Mouse (Mus musculus) forebrain, embryonic 13.5 days (tissue): ENCODE measurements around the gene Plekha7. TPM values are rescaled to one million over a fixed set of nuclear protein-coding genes. Genes with fewer than 3 reads are reported as not detected.

Experiments used
- ATAC-seq: fragments of 200-750 bp; cut with Nextera tagmentation; 2 replicates; pipeline ENCODE4 v1.8.0; 2017
- H3K27ac ChIP-seq: fragments of 300-500 bp; sonication (generic); 2 replicates; pipeline ENCODE4 v1.5.1; 2015; ENCODE audit warnings: inconsistent platforms, mild to moderate bottlenecking, moderate library complexity
- H3K27me3 ChIP-seq: fragments of 300-500 bp; sonication (generic); 2 replicates; pipeline ENCODE4 v1.6.1; 2015; ENCODE audit warnings: mild to moderate bottlenecking, inconsistent platforms
- H3K36me3 ChIP-seq: fragments of 300-500 bp; sonication (generic); 2 replicates; pipeline ENCODE4 v1.6.1; 2015; ENCODE audit warnings: mild to moderate bottlenecking, inconsistent platforms; ENCODE audit not compliant: poor library complexity, severe bottlenecking
- H3K4me1 ChIP-seq: fragments of 300-500 bp; sonication (generic); 2 replicates; pipeline ENCODE4 v1.6.1; 2015; ENCODE audit warnings: inconsistent platforms
- H3K4me2 ChIP-seq: fragments of 300-500 bp; sonication (generic); 2 replicates; pipeline ENCODE4 v1.6.1; 2015; ENCODE audit warnings: inconsistent platforms, mild to moderate bottlenecking, moderate library complexity
- H3K4me3 ChIP-seq: fragments of 300-500 bp; sonication (generic); 2 replicates; pipeline ENCODE4 v1.5.1; 2015; ENCODE audit warnings: mild to moderate bottlenecking, inconsistent platforms
- H3K9ac ChIP-seq: fragments of 300-500 bp; sonication (generic); 2 replicates; pipeline ENCODE4 v1.6.1; 2015; ENCODE audit warnings: mild to moderate bottlenecking, inconsistent platforms
- H3K9me3 ChIP-seq: fragments of 300-500 bp; sonication (generic); replicated peaks from 2 replicates; pipeline ENCODE4 v1.6.1; 2016; ENCODE audit warnings: inconsistent platforms
- WGBS: fragments of 180-500 bp; shearing (Covaris S2); methylation state at CpG from one replicate; pipeline ENCODE4 v1.1.7; 2015; 5-methylcytosine and 5-hydroxymethylcytosine counted together
- polyA plus RNA-seq: library from polyadenylated mRNA; unstranded; fragments of >200 nt; fragmentation: Nextera tagmentation; extraction: Ambion mirVana; gene quantifications from 2 replicates; pipeline ENCODE4 v1.2.1, GENCODE M21; 2015

The Plekha7 gene
- polyA plus RNA-seq, 1 experiment from 2014 or later, result 13.1 TPM

- Histone ChIP-seq H3K9me3 (no peaks in the 10 kb centered on the region), H3K36me3 (no peaks in the 10 kb centered on the region), H3K4me1 (peaks cover 33% of the 10 kb centered on the region), H3K27me3 (no peaks in the 10 kb centered on the region), H3K4me2 (no peak overlapping the region), H3K27ac (no peak overlapping the region), H3K4me3 (no peak overlapping the region), H3K9ac (no peak overlapping the region)
- 48% methylated on average over 8 of the region's 8 CpGs for WGBS
- no peak for ATAC-seq
Measured at GRCm38 (mm10) chr7:116208880-116209279, 99.3 kb downstream of the Plekha7 start.

GRCm38 (mm10) chr7:116206806-116207571, 101.2 kb downstream of the Plekha7 start:
- no peak for ATAC-seq
- peaks cover 36% of the 10 kb centered on the region for H3K4me1 ChIP-seq
- no peak overlapping the region for H3K27ac ChIP-seq
- 63% methylated on average over 7 of the region's 7 CpGs for WGBS
- no peak overlapping the region for H3K9ac ChIP-seq
- H3K4me2 ChIP-seq, result no peak overlapping the region
- H3K27me3 ChIP-seq, result no peaks in the 10 kb centered on the region
- no peaks in the 10 kb centered on the region for H3K9me3 ChIP-seq
- H3K4me3 ChIP-seq, result no peak overlapping the region
- H3K36me3 ChIP-seq, result no peaks in the 10 kb centered on the region

GRCm38 (mm10) chr7:116205451-116205850, 102.7 kb downstream of the Plekha7 start:
- ATAC-seq, result no peak
- 89% methylated on average over 2 of the region's 2 CpGs for WGBS
- H3K27me3 ChIP-seq, result no peaks in the 10 kb centered on the region

GRCm38 (mm10) chr7:116202033-116202681, 106.0 kb downstream of the Plekha7 start:
- Histone ChIP-seq H3K27me3 (no peaks in the 10 kb centered on the region), H3K4me2 (no peak overlapping the region), H3K36me3 (no peaks in the 10 kb centered on the region), H3K4me3 (no peak overlapping the region), H3K9me3 (no peaks in the 10 kb centered on the region), H3K27ac (no peak overlapping the region), H3K9ac (no peak overlapping the region), H3K4me1 (peaks cover 17% of the 10 kb centered on the region)
- ATAC-seq, result no peak
- 54% methylated on average over 10 of the region's 10 CpGs for WGBS

More at GRCm38 (mm10) chr7:116205451-116205850, 102.7 kb downstream of the Plekha7 start:
- H3K4me1 ChIP-seq, result peaks cover 23% of the 10 kb centered on the region
- no peaks in the 10 kb centered on the region for H3K36me3 ChIP-seq
- no peaks in the 10 kb centered on the region for H3K9me3 ChIP-seq
- H3K4me2 ChIP-seq, result no peak overlapping the region
- H3K9ac ChIP-seq, result no peak overlapping the region
- no peak overlapping the region for H3K4me3 ChIP-seq
- no peak overlapping the region for H3K27ac ChIP-seq

DNA sequence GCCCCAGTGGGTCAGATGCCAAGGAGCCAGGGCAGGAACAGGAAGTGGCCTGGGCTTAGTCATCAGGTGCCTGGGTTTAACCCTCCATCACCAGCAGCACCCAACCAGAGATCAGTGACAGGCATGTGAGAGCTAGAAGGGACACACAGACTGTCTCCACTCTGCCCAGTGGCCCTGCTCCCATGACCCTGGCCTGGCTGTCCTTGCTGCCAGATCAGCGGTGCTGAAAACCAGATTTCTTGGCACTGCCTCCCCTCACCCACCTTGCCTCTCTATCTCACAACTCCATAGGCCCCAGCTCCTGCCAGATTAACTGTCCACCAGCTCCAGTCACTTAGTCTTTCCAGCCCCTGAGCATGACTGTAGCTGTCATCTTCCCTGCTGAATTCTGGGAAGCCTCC, 107.2 kb downstream of the Plekha7 start:
- ATAC-seq, result no peak
- peaks cover 26% of the 10 kb centered on the region for H3K4me1 ChIP-seq
- WGBS, result 88% methylated on average over 1 of the region's 1 CpGs
- no peaks in the 10 kb centered on the region for H3K36me3 ChIP-seq
- H3K27me3 ChIP-seq, result no peaks in the 10 kb centered on the region
- H3K4me2 ChIP-seq, result no peak overlapping the region
- H3K4me3 ChIP-seq, result no peak overlapping the region
- no peak overlapping the region for H3K27ac ChIP-seq
- H3K9me3 ChIP-seq, result no peaks in the 10 kb centered on the region
- H3K9ac ChIP-seq, result no peak overlapping the region

- WGBS, result 85% methylated on average over 2 of the region's 2 CpGs
- H3K9me3 ChIP-seq, result no peaks in the 10 kb centered on the region
- no peak overlapping the region for H3K9ac ChIP-seq
- ATAC-seq, result no peak
- H3K27me3 ChIP-seq, result no peaks in the 10 kb centered on the region
- H3K27ac ChIP-seq, result no peak overlapping the region
- peaks cover 26% of the 10 kb centered on the region for H3K4me1 ChIP-seq
- H3K36me3 ChIP-seq, result no peaks in the 10 kb centered on the region
- no peak overlapping the region for H3K4me3 ChIP-seq
- H3K4me2 ChIP-seq, result no peak overlapping the region
Measured at GRCm38 (mm10) chr7:116200544-116200943, 107.6 kb downstream of the Plekha7 start.

GRCm38 (mm10) chr7:116198902-116199301, 109.3 kb downstream of the Plekha7 start:
- Histone ChIP-seq H3K4me1 (peaks cover 26% of the 10 kb centered on the region), H3K36me3 (no peaks in the 10 kb centered on the region), H3K9ac (no peak overlapping the region), H3K9me3 (no peaks in the 10 kb centered on the region), H3K4me2 (no peak overlapping the region), H3K4me3 (no peak overlapping the region), H3K27ac (no peak overlapping the region), H3K27me3 (no peaks in the 10 kb centered on the region)
- WGBS, result 40% methylated on average over 2 of the region's 2 CpGs
- no peak for ATAC-seq

- H3K9me3 ChIP-seq, result no peaks in the 10 kb centered on the region
- no peak overlapping the region for H3K4me3 ChIP-seq
- H3K4me2 ChIP-seq, result no peak overlapping the region
- no peak overlapping the region for H3K9ac ChIP-seq
- H3K36me3 ChIP-seq, result no peaks in the 10 kb centered on the region
- H3K27me3 ChIP-seq, result no peaks in the 10 kb centered on the region
- 36% methylated on average over 7 of the region's 7 CpGs for WGBS
- H3K27ac ChIP-seq, result no peak overlapping the region
- no peak for ATAC-seq
- peaks cover 26% of the 10 kb centered on the region for H3K4me1 ChIP-seq
Measured at GRCm38 (mm10) chr7:116198407-116198806, 109.8 kb downstream of the Plekha7 start.

DNA sequence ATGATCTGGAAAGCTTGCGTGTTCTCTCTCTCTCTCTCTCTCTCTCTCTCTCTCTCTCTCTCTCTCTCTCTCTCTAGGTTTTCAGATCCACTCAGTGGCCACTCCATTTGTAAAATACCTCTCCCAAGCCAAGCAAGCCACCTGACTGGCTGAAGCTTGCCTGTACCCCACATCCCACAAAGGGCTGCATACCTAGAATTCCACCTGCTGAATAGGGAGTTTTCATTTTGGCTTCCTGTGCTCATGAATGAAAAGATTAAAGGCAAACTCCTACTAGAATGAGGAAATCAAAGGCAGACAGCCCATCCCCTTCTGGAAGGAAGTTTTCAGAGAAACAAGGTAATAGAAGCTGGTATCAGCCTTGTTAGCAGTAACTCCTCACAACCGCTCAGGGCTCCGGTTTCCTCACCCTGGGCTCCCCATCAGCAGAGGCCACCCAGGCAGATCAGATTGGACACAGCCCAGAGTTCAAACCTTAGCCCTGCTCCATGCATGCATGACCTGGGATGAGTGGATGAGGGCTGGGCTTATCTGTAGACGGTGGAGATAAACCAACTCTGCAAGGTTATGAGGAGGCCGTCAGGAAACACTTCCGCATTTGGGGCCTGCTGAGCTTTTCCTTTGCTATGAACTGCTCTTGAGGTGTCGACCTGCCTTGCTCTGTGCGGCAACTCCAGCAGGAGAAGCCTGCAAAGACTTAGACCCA, 111.0 kb downstream of the Plekha7 start:
- WGBS, result 55% methylated on average over 8 of the region's 8 CpGs

GRCm38 (mm10) chr7:116194996-116195395, 113.2 kb downstream of the Plekha7 start:
- Histone ChIP-seq H3K4me3 (no peak overlapping the region), H3K27ac (no peak overlapping the region), H3K4me2 (no peak overlapping the region), H3K27me3 (no peaks in the 10 kb centered on the region), H3K9ac (no peak overlapping the region), H3K36me3 (no peaks in the 10 kb centered on the region), H3K4me1 (peaks cover 42% of the 10 kb centered on the region), H3K9me3 (no peaks in the 10 kb centered on the region)
- no peak for ATAC-seq
- WGBS, result 87% methylated on average over 7 of the region's 7 CpGs

More for the DNA sequence above, 111.0 kb downstream of the Plekha7 start:
- peaks cover 23% of the 10 kb centered on the region for H3K4me1 ChIP-seq
- no peak overlapping the region for H3K4me2 ChIP-seq
- no peaks in the 10 kb centered on the region for H3K9me3 ChIP-seq
- no peak overlapping the region for H3K4me3 ChIP-seq
- ATAC-seq, result no peak
- no peak overlapping the region for H3K27ac ChIP-seq
- no peak overlapping the region for H3K9ac ChIP-seq
- no peaks in the 10 kb centered on the region for H3K27me3 ChIP-seq
- H3K36me3 ChIP-seq, result no peaks in the 10 kb centered on the region

DNA sequence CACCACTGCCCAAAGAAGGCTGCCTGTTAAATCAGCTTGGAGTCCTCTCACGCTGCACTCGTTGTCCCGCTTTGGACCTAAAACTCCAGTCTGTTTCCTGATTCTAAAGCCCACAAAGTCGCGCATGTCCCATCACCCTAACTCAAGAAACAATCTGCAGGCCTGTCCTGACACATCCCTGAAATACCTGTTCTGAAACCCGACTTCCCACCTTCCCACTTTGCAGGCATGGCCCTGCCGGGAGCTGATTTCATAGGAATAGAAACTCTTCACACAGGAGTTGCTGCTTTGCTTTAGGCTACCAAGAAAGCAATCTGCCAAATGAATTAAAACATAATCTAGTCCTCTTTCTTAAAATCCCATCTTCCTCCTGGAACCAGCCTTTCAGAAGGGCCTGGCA, 115.2 kb downstream of the Plekha7 start:
- Histone ChIP-seq H3K4me2 (no peak overlapping the region), H3K4me3 (no peak overlapping the region), H3K9me3 (no peaks in the 10 kb centered on the region), H3K4me1 (peaks cover 45% of the 10 kb centered on the region), H3K27ac (no peak overlapping the region), H3K9ac (no peak overlapping the region), H3K27me3 (no peaks in the 10 kb centered on the region), H3K36me3 (peaks cover 2% of the 10 kb centered on the region; the same call in 1 of the 2 replicates)
- 89% methylated on average over 7 of the region's 7 CpGs for WGBS
- ATAC-seq, result no peak

- Histone ChIP-seq H3K4me2 (no peak overlapping the region), H3K4me1 (peaks cover 38% of the 10 kb centered on the region), H3K9ac (no peak overlapping the region), H3K4me3 (no peak overlapping the region), H3K27ac (no peak overlapping the region), H3K27me3 (no peaks in the 10 kb centered on the region), H3K9me3 (no peaks in the 10 kb centered on the region), H3K36me3 (peaks cover 4% of the 10 kb centered on the region; the same call in 1 of the 2 replicates)
- WGBS, result 83% methylated on average over 4 of the region's 4 CpGs
- no peak for ATAC-seq
Measured at GRCm38 (mm10) chr7:116192096-116192595, 116.0 kb downstream of the Plekha7 start.
